Mouse (Mus musculus) embryonic stem cell, embryonic (primary cell): ENCODE measurements around the gene Fggy.

ENCODE experiments used
- CTCF ChIA-PET, 4 experiments: fragments of 300-600 bp in 2 of 4; fragments of 350-600 bp in 2 of 4; sonication (Branson Sonifier 250); formaldehyde crosslinking; loops; one replicate each; lab custom pipeline; 2022; ENCODE audit warnings: inconsistent platforms in 2 of 4; lab: Charles Lee
- POLR2A ChIA-PET, 4 experiments: fragments of 300-600 bp in 2 of 4; fragments of 350-600 bp in 2 of 4; sonication (Branson Sonifier 250); formaldehyde crosslinking; loops; one replicate each; lab custom pipeline; 2022; ENCODE audit warnings: antibody characterized with exemption in 4 of 4, inconsistent platforms in 1 of 4; lab: Charles Lee

Fggy gene

GRCm38 (mm10) chr4:95862781-95863499 lies 305.6 kb downstream of the Fggy start:
- CTCF ChIA-PET = interaction anchor here in 1 of 4 experiments (0.6 kb wide), 1 partner anchor 225 kb away, joined by 10 read pairs; no protein-coding TSS in a partner anchor
- POLR2A ChIA-PET = no interaction called here

DNA sequence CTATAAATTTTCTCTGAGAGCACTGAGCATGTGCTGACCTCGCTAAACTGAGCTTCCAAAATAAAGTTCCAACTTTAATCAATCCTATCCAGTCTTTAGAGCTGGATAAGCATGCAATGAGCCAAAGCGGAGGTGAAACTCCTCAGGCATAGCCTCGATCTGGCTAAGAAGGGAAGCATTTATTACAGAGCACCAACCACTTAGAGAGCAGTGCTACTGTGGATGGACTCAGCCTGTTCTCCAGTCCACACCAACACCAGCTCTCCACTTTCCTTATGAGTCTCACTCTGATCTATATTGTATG lies 306.1 kb downstream of the Fggy start:
- CTCF ChIA-PET = no interaction called here
- POLR2A ChIA-PET = no interaction called here

- CTCF ChIA-PET = interaction anchor here in 1 of 4 experiments (0.6 kb wide), 1 partner anchor 774 kb away, joined by 5 read pairs; no protein-coding TSS in a partner anchor
These were observed 307.9 kb downstream of the Fggy start for GRCm38 (mm10) chr4:95865251-95865650.

GRCm38 (mm10) chr4:95865882-95866281 lies 308.6 kb downstream of the Fggy start:
- ChIA-PET POLR2A (no interaction called here), CTCF (no interaction called here)

More at GRCm38 (mm10) chr4:95865251-95865650, 307.9 kb downstream of the Fggy start:
- POLR2A ChIA-PET = no interaction called here

- ChIA-PET CTCF (no interaction called here), POLR2A (no interaction called here)
These were observed 309.8 kb downstream of the Fggy start for GRCm38 (mm10) chr4:95867103-95867502.

DNA sequence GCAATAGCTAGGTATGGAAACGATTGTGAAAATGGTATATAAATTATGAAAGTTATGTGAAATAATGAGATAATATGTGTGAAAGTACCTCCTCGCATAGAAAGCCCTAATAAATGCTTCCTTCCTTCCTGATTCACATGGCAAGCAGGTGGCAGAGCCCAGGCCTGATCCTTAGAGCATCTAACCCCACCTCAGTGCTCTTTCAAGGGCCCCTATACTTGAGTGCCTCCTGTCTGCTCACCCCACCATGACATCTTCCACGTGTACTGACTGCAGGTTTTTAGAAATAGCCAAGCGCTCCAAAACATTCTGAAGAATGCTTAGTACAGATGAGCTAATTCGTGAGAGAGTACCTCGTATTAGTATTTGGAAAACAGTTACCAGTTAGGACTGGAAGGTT lies 311.0 kb downstream of the Fggy start:
- CTCF ChIA-PET = no interaction called here
- POLR2A ChIA-PET = interaction anchor here in 1 of 4 experiments (1.1 kb wide), 1 partner anchor 815 kb away, joined by 3 read pairs; no protein-coding TSS in a partner anchor

DNA sequence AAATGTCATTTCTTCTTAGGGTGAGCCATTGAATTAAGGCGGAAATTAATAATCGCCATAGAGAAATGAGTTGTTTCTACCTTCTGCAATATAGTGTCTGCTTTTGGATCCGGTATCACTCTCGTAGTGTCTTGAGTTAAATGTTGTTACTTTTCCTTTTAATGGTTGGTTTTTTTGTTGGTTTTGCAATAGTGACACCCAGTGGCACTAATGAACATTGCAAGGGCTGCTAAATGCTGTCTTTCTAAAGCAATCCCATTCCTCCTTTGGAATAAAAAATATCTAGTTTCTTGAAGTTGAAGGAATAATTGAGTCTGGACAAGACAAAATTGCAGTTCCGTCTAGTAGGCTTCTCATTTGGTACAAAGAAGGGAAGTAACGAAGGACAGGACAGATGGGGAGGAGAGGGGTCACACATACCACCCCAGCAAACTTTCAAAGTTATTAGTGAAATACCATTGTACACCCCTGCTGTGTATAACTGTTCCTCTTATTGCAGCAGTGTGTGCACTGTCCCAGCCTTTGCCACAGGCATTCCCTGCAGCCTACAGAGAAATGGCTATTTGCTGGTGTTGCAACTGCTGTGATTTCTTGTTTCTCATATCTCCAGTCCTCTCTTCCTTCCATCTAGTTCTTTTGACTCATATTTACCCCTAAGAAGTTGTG lies 314.0 kb downstream of the Fggy start:
- ChIA-PET CTCF (no interaction called here), POLR2A (no interaction called here)

DNA sequence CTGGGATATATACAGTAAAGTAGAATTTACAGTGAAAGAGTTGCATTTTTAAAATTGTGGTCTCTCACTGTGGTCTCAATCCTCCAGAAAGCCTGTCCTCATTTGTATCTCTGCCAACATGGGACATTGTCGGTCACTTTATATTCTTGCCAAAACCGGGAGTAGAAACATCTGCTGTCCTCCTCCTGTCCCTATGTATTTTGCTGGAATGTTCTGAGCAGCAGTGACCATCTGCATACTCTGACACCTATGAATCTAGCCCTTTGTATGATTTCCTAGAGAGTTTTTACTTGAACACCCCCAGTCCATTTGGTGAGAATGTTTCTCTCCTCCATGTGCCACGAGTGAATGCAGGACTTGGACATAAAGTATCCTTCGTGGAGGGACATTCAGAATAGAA lies 318.6 kb downstream of the Fggy start:
- POLR2A ChIA-PET = interaction anchor here in 1 of 4 experiments (0.6 kb wide), 1 partner anchor 1343 kb away, joined by 3 read pairs; no protein-coding TSS in a partner anchor

GRCm38 (mm10) chr4:95877436-95877835 lies 320.1 kb downstream of the Fggy start:
- POLR2A ChIA-PET = no interaction called here
- CTCF ChIA-PET = no interaction called here

More for the DNA sequence above, 318.6 kb downstream of the Fggy start:
- CTCF ChIA-PET = no interaction called here

- ChIA-PET CTCF (interaction anchor here in 1 of 4 experiments (0.8 kb wide), 1 partner anchor 832 kb away, joined by 3 read pairs; no protein-coding TSS in a partner anchor), POLR2A (no interaction called here)
These were observed 324.5 kb downstream of the Fggy start for GRCm38 (mm10) chr4:95881751-95882350.

DNA sequence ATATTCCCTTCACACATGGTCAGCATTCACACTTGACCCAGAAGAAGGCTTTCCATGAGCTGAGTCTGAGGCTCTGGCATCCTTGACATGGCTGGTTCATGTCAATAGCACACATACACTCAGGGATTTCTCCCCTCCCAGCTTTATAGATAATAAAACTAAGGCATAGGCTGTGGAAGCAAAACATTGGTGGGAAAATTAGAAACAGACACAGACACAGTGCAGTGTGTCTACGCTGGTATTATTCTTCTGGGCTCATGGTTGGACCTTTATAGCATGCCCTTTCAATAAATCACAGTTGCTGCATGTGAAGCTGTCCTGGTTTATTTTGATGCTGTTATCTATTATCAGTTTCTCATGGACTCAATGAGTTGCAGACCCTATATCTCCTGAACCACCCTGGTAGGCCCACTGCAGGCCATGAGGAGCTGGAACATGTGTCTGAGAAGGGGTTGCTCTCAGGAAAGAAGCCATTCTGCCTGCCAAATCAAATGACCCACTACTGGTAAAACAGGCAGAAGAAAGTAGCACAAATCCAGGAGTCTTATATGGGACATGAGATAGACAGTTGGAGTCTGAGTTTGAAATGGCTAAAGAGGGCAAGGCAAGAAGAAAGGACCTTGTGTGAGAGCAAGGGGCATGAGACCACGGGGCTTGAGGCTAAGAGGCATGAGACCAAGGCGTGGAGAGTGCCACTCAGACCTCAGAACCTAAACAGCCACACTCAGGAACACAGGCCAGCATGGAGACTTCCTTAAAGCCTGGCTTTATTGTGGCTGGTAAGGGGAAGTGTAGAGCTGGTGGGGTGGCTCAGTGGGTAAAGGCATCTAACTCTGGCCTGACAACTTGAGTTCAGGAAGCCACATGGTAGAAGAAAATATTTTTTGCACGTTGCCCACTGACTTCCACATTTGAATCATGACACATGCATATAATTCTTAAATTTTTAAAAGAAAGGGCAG lies 327.2 kb downstream of the Fggy start:
- ChIA-PET CTCF (no interaction called here), POLR2A (no interaction called here)

- CTCF ChIA-PET = no interaction called here
- POLR2A ChIA-PET = no interaction called here
These were observed 338.0 kb downstream of the Fggy start for GRCm38 (mm10) chr4:95895199-95895754.

- ChIA-PET POLR2A (interaction anchor here in 1 of 4 experiments (1.3 to 1.4 kb wide), 2 partner anchors 12 to 845 kb away, joined by 3 to 8 read pairs; partner anchors contain the start of gene Jun), CTCF (no interaction called here)
These were observed 339.3 kb downstream of the Fggy start for GRCm38 (mm10) chr4:95896571-95896970.

GRCm38 (mm10) chr4:95897236-95897874 lies 340.0 kb downstream of the Fggy start:
- POLR2A ChIA-PET = interaction anchor here in 1 of 4 experiments (1.3 kb wide), 1 partner anchor 845 kb away, joined by 8 read pairs; the partner anchor contains the start of gene Jun
- CTCF ChIA-PET = no interaction called here

DNA sequence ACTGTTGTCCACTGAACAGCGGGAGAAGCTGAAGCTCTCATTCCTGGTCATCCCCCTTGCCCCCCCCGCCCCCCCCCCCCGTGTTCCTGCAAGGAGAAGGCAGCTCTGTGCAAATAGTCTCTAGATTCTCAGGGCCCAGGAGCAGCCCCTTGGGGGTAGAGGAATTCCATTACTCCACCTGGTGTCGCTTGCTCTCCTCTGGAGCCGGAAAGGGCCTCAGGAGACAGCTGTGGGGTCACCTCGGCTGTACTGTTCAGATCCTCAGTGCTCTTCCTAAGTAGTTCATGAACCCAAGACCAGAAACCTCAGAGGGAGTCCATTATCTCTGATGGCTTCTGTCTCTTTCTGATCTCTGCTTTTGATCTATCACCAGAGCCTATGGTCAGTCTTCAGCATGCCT lies 341.4 kb downstream of the Fggy start:
- CTCF ChIA-PET = interaction anchor here in 1 of 4 experiments (0.6 kb wide), 1 partner anchor 16 kb away, joined by 3 read pairs; no protein-coding TSS in a partner anchor

DNA sequence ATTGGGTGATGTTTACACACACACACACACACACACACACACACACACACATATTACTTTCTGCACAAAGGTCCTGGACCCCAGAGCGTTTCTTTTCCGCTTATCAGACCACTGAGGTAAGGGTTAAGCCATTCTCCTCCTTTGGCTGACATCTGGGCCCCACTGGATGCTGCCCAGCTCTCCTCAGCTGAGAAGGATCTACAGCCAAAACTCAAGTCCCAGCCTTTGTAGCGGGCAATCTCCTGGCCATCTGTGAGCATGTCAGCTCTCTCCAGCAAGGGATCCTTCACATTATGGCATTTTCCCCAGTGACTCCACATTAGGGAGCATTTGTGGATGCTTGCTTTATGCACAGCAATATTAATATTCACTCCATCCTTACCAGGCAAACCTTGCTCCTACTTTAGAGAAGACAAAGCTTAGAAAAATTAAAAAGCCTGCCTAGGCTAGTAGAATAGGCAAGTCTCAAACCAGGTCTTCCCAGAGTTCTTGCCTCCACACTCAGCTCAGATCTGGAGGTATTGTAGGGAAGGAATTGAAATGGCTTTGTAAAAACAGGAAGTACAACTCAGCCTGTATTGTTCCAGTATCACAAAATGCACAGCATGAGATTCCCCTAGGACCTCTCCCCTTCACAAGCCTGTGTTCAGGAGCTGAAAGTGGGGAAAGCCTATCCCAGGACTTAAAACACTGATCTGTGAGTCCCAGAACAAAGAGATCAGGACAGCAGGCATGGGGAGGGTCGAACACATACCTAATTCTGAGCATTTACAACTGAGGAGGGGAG lies 342.8 kb downstream of the Fggy start:
- ChIA-PET POLR2A (no interaction called here), CTCF (no interaction called here)

More for the DNA sequence above, 341.4 kb downstream of the Fggy start:
- POLR2A ChIA-PET = no interaction called here

DNA sequence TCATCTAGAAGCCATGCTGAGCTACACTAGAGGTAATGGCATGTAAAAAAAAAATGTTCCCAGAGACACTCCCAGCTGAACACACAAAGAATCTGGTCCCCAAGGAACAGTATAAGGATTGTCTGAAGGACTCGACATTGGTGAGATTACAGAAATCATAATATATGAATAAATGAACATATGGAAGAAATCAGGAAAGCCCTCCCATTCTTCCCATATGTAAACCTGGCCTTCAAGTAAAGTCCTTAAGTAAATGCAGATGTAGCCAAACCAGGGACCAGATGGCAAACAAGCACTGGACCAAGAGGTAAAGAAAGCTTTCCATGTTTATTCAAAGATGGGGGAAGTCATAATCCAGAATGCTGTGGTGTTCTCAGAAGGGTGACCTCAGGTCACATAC lies 343.5 kb downstream of the Fggy start:
- ChIA-PET POLR2A (no interaction called here), CTCF (interaction anchor here in 1 of 4 experiments (0.7 kb wide), 1 partner anchor 407 kb away, joined by 4 read pairs; no protein-coding TSS in a partner anchor)
